Comparison of ENCODE assay signal across 25 mouse cellular contexts in genomic region chr14:105158526-105158925, GRCm38 (mm10). TPM values are rescaled to one million over a fixed set of nuclear protein-coding genes. Genes with fewer than 3 reads are reported as not detected.
DNase-seq lines count a peak whose midpoint lies in the region; ATAC-seq and TF ChIP-seq lines count a peak whose summit lies in the region.
"Had no signal": no experiment of that assay in that cellular context is flagged by ENCODE, and none has a peak within 500 bp of the region (broad histone marks: within the 10 kb centered on the region; RNA-seq: fewer than 3 reads in every experiment).

No protein-coding gene starts in this region.

- peak; percentile 71 for DNase-seq in kidney, adult 2 months
- no peak for DNase-seq in kidney, postnatal 10 days
- no peak for DNase-seq in kidney, postnatal 4 days
- no peak for DNase-seq in cerebellum, adult 9-11 months
- DNase-seq: adrenal gland, adult 8-10 months; adrenal gland, postnatal 25 days; cerebellum, adult 18-20 months; cerebellum, adult 9-10 months; cerebellum, postnatal 25 days; forebrain, postnatal 0 days; gastrocnemius, postnatal 25 days; heart, adult 18-20 months; heart, postnatal 10 days; heart, postnatal 36 days had no signal

- peaks cover 10% of the 10 kb centered on the region; the same call in 1 of the 2 replicates for H3K4me1 ChIP-seq in kidney, adult 2 months (ENCODE audit: control insufficient read depth, insufficient read depth, low read length)
- peaks cover 5% of the 10 kb centered on the region; the same call in 1 of the 2 replicates for H3K4me1 ChIP-seq in kidney, embryonic 16.5 days (ENCODE audit: insufficient read depth, low read length)
- 0 out of 2 replicates have a peak, but pooled peaks cover 6% of the 10 kb centered on the region for H3K4me1 ChIP-seq in intestine, embryonic 15.5 days (replicated peaks)
- H3K4me1 ChIP-seq: embryonic facial prominence, embryonic 15.5 days; heart, embryonic 15.5 days; hindbrain, embryonic 10.5 days had no signal

- 0 out of 2 replicates have a peak, but pooled peaks have one; percentile 23 for ATAC-seq in kidney, embryonic 16.5 days (ENCODE audit: low FRiP score, low TSS enrichment)
- ATAC-seq in intestine, embryonic 15.5 days: peak; percentile 76
- ATAC-seq: activated CD4-positive, CD25-positive, alpha-beta regulatory T cell, adult 4 months; forebrain, embryonic 14.5 days; forebrain, postnatal 0 days; hindbrain, embryonic 16.5 days had no signal

- no peaks in the 10 kb centered on the region for H3K27me3 ChIP-seq in kidney, adult 2 months (replicated peaks; ENCODE audit: control insufficient read depth, insufficient read depth, low read length)
- H3K27me3 ChIP-seq in kidney, embryonic 16.5 days (ENCODE audit: insufficient read depth, low read length): no peaks in the 10 kb centered on the region
- no peaks in the 10 kb centered on the region for H3K27me3 ChIP-seq in intestine, embryonic 15.5 days (replicated peaks)
- H3K27me3 ChIP-seq: embryonic facial prominence, embryonic 12.5 days; embryonic facial prominence, embryonic 15.5 days; heart, embryonic 12.5 days; heart, embryonic 15.5 days; hindbrain, embryonic 13.5 days had no signal

- H3K4me2 ChIP-seq in kidney, embryonic 16.5 days (replicated peaks; ENCODE audit: low read depth, low read length): no peak overlapping the region
- H3K4me2 ChIP-seq in intestine, embryonic 15.5 days (replicated peaks): no peak overlapping the region
- H3K4me2 ChIP-seq: embryonic facial prominence, embryonic 12.5 days; embryonic facial prominence, embryonic 15.5 days; heart, embryonic 12.5 days; heart, embryonic 15.5 days; hindbrain, embryonic 13.5 days had no signal

- TF ChIP-seq CTCF in kidney, adult 2 months (conservative IDR thresholded peaks at IDR 0.05; ENCODE audit: insufficient read depth, insufficient read length, low read depth, low read length): no peak

- no peak for TF ChIP-seq POLR2A in kidney, adult 2 months (IDR thresholded peaks at IDR 0.05; ENCODE audit: low read depth, low read length)

- 20% methylated on average over 2 of the region's 2 CpGs for WGBS in kidney, adult 2 months
- WGBS in kidney, embryonic 16.5 days: 8% methylated on average over 2 of the region's 2 CpGs
- 11% methylated on average over 2 of the region's 2 CpGs for WGBS in intestine, embryonic 15.5 days

- H3K4me3 ChIP-seq in kidney, adult 2 months (ENCODE audit: insufficient read depth, low read depth, low read length): no peak overlapping the region
- H3K4me3 ChIP-seq in kidney, embryonic 16.5 days (ENCODE audit: low read length): no peak overlapping the region
- no peak overlapping the region for H3K4me3 ChIP-seq in intestine, embryonic 15.5 days (replicated peaks)
- H3K4me3 ChIP-seq: embryonic facial prominence, embryonic 12.5 days; embryonic facial prominence, embryonic 15.5 days; heart, embryonic 12.5 days; heart, embryonic 15.5 days; hindbrain, embryonic 10.5 days; hindbrain, embryonic 13.5 days had no signal

- H3K9me3 ChIP-seq in kidney, embryonic 16.5 days (ENCODE audit: low read length): no peaks in the 10 kb centered on the region
- H3K9me3 ChIP-seq in intestine, embryonic 15.5 days: no peaks in the 10 kb centered on the region
- H3K9me3 ChIP-seq: embryonic facial prominence, embryonic 12.5 days; embryonic facial prominence, embryonic 15.5 days; heart, embryonic 12.5 days; heart, embryonic 15.5 days; hindbrain, embryonic 10.5 days; hindbrain, embryonic 13.5 days had no signal

- H3K36me3 ChIP-seq in kidney, adult 2 months (ENCODE audit: control insufficient read depth, insufficient read depth, low read length): no peaks in the 10 kb centered on the region
- H3K36me3 ChIP-seq in kidney, embryonic 16.5 days (ENCODE audit: insufficient read depth, low read length): peaks cover 9% of the 10 kb centered on the region; the same call in 1 of the 2 replicates
- H3K36me3 ChIP-seq in intestine, embryonic 15.5 days: no peaks in the 10 kb centered on the region

- no peak overlapping the region for H3K27ac ChIP-seq in kidney, adult 2 months (ENCODE audit: insufficient read depth, low read depth, low read length)
- H3K27ac ChIP-seq in kidney, embryonic 16.5 days (ENCODE audit: low read length): no peak overlapping the region
- no peak overlapping the region for H3K27ac ChIP-seq in intestine, embryonic 15.5 days
- H3K27ac ChIP-seq: embryonic facial prominence, embryonic 12.5 days; embryonic facial prominence, embryonic 15.5 days; heart, embryonic 15.5 days; hindbrain, embryonic 10.5 days; hindbrain, embryonic 13.5 days had no signal

- H3K9ac ChIP-seq in kidney, embryonic 16.5 days (replicated peaks; ENCODE audit: low read length): no peak overlapping the region
- H3K9ac ChIP-seq in intestine, embryonic 15.5 days: no peak overlapping the region
- H3K9ac ChIP-seq: embryonic facial prominence, embryonic 12.5 days; embryonic facial prominence, embryonic 15.5 days; forebrain, postnatal 0 days; heart, embryonic 12.5 days; heart, embryonic 15.5 days; hindbrain, embryonic 13.5 days had no signal

RNA-seq across cellular contexts. Expression of gene Rbm26, which starts 18.6 kb away (rescaled TPM):
- 8.3 and 8.7 TPM in 2 replicates for polyA plus RNA-seq in kidney, adult 2 months (2012; rRNA removed)
- polyA plus RNA-seq in kidney, embryonic 16.5 days (2015; fragmentation: Nextera tagmentation; extraction: Ambion mirVana): 25.5 and 28.9 TPM in 2 replicates
- 26.4 and 30.2 TPM in 2 replicates for polyA plus RNA-seq in intestine, embryonic 15.5 days (2015; fragmentation: Nextera tagmentation; extraction: Ambion mirVana)
